Mouse (Mus musculus) liver, postnatal 0 days (tissue): ENCODE measurements at regions not wholly inside any gene's neighbourhood (a gene's known extent, or its start where the extent isn't known, plus 50 kb on each side); places are given as distances from the start of the nearest gene placed in this dataset.

Experiments
- CTCF ChIP-seq: sonication (generic); IDR thresholded peaks from 2 replicates; pipeline ENCODE4 v1.5.1; 2016; ENCODE audit warnings: antibody characterized with exemption, low read depth
- EP300 ChIP-seq: IDR thresholded peaks from 2 replicates; pipeline ENCODE4 v1.6.1; 2016; ENCODE audit warnings: antibody characterized with exemption, low read depth, mild to moderate bottlenecking

DNA sequence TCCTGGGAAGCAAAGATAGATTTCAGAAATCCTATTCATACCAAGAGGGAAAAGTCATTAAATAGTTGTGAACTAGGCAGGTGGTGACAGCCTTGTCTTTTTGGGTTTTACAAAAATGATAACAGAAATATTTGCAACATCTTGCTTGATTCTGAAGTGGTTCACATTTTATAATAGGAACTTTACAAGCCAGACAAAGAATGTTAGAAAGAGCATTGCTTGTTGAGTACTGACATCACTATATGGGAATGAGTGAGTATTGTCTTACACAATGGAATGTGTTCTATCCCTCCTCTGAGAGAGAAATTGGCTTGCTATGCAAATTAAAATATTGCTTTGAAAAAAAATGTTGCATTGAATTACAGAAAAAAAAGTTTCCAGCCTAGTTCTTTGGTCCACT is 66.5 kb upstream of the Hccs start:
- TF ChIP-seq CTCF, result no peak
- TF ChIP-seq EP300, result no peak
